Mouse (Mus musculus) stomach, embryonic 14.5 days (tissue): ENCODE data around the gene Kcnj15. TPM values are rescaled to one million over a fixed set of nuclear protein-coding genes. Genes with fewer than 3 reads are reported as not detected.

Source experiments
- ATAC-seq: fragments of 200-750 bp; cut with Nextera tagmentation; 2 replicates; pipeline ENCODE4 v1.8.0; 2017; ENCODE audit warnings: low read depth, moderate TSS enrichment; ENCODE audit not compliant: insufficient number of reproducible peaks, insufficient read depth, low FRiP score
- H3K27ac ChIP-seq: fragments of 300-500 bp; sonication (generic); 2 replicates; pipeline ENCODE4 v1.5.1; 2014; ENCODE audit warnings: mild to moderate bottlenecking, low read length, moderate library complexity, mixed read lengths
- H3K27me3 ChIP-seq: fragments of 300-500 bp; sonication (generic); 2 replicates; pipeline ENCODE4 v1.6.1; 2014; ENCODE audit warnings: low read length, control low read depth, mixed read lengths; ENCODE audit not compliant: control insufficient read depth, insufficient read depth
- H3K36me3 ChIP-seq: fragments of 300-500 bp; sonication (generic); 2 replicates; pipeline ENCODE4 v1.6.1; 2014; ENCODE audit warnings: mild to moderate bottlenecking, control low read depth, low read length, moderate library complexity, mixed read lengths; ENCODE audit not compliant: control insufficient read depth, insufficient read depth
- H3K4me1 ChIP-seq: fragments of 300-500 bp; sonication (generic); 2 replicates; pipeline ENCODE4 v1.6.1; 2014; ENCODE audit warnings: low read length, control low read depth, mixed read lengths; ENCODE audit not compliant: control insufficient read depth, insufficient read depth
- H3K4me2 ChIP-seq: fragments of 300-500 bp; sonication (generic); replicated peaks from 2 replicates; pipeline ENCODE4 v1.6.1; 2014; ENCODE audit warnings: low read depth, low read length, control low read depth
- H3K4me3 ChIP-seq: fragments of 300-500 bp; sonication (generic); 2 replicates; pipeline ENCODE4 v1.5.1; 2014; ENCODE audit warnings: low read depth, low read length, control low read depth
- H3K9ac ChIP-seq: fragments of 300-500 bp; sonication (generic); replicated peaks from 2 replicates; pipeline ENCODE4 v1.6.1; 2014; ENCODE audit warnings: low read depth, mild to moderate bottlenecking, control low read depth, low read length, moderate library complexity, mixed read lengths
- H3K9me3 ChIP-seq: fragments of 300-500 bp; sonication (generic); 2 replicates; pipeline ENCODE4 v1.6.1; 2016; ENCODE audit warnings: low read depth, low read length, control low read depth; ENCODE audit not compliant: control insufficient read depth
- WGBS: fragments of 180-500 bp; shearing (Covaris S2); extraction: QIAGEN DNeasy Blood & Tissue Kit; methylation state at CpG from one replicate; pipeline ENCODE4 v1.1.7; 2014; 5-methylcytosine and 5-hydroxymethylcytosine counted together
- polyA plus RNA-seq: library from polyadenylated mRNA; unstranded; fragments of >200 nt; fragmentation: Nextera tagmentation; extraction: Ambion mirVana; gene quantifications from 2 replicates; pipeline ENCODE4 v1.2.1, GENCODE M21; 2014

The Kcnj15 gene
- polyA plus RNA-seq, 1 experiment from 2014 or later = 5.0 TPM

DNA sequence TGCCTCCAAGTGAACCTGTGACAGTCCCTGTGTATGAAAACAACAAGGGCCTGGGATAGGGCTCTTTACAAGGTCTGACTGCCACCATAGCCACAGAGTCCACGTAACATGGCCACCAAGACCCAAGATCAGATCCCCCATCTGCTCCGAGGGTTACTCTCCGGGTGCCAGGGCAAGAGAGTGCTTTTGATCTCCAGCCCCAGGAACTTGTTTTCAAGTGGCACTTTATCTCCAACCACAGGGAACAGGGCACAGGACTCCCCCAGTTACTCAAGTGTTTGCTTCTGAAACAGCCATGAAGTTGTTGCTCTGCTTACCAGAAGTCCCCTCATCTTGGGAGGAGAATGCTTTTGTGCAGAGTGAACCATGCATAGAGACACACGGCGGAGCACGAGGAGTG, 92.0 kb downstream of the Kcnj15 start:
- Histone ChIP-seq H3K4me1 (no peaks in the 10 kb centered on the region), H3K9ac (no peak overlapping the region), H3K27ac (no peak overlapping the region), H3K27me3 (no peaks in the 10 kb centered on the region), H3K4me3 (no peak overlapping the region), H3K4me2 (no peak overlapping the region), H3K36me3 (no peaks in the 10 kb centered on the region), H3K9me3 (no peaks in the 10 kb centered on the region)
- WGBS = 88% methylated on average over 6 of the region's 6 CpGs
- no peak for ATAC-seq

- Histone ChIP-seq H3K27me3 (no peaks in the 10 kb centered on the region), H3K27ac (no peak overlapping the region), H3K36me3 (no peaks in the 10 kb centered on the region), H3K4me1 (no peaks in the 10 kb centered on the region), H3K4me3 (no peak overlapping the region), H3K4me2 (no peak overlapping the region), H3K9me3 (no peaks in the 10 kb centered on the region), H3K9ac (no peak overlapping the region)
- ATAC-seq = no peak
- WGBS = 81% methylated on average over 5 of the region's 5 CpGs
Measured at GRCm38 (mm10) chr16:95349745-95350144, 92.4 kb downstream of the Kcnj15 start.
